Mouse (Mus musculus): ENCODE results near the gene Pcgf5. TPM values are rescaled to one million over a fixed set of nuclear protein-coding genes. Genes with fewer than 3 reads are reported as not detected.

Pcgf5 gene
- polyA plus RNA-seq, 1 experiment = 12.3 TPM

DNA sequence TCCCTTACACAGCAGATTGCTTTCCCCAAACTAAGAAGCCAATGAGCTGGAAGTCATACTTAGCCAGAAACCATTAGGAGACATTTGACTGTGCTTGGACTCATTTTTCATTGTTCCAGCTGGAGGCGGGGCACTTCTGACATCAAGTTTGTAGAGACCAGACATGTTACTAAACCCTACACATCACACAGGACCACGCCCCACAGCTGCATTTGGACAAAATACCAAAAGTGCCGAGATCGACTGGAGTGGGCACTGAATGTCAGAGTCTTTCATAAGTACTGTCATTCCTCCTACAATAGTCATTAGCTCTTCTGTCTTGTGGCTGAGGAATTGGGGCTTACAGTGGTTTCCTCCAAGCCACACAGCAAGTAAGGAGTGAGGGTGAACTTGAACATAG, 148.4 kb downstream of the Pcgf5 start:
- no peak overlapping the region for H3K4me3 ChIP-seq (replicated peaks; ENCODE audit: insufficient read depth, low read depth, low read length)
- H3K27me3 ChIP-seq (ENCODE audit: control insufficient read depth, insufficient read depth, low read length) = no peaks in the 10 kb centered on the region
- H3K4me1 ChIP-seq (ENCODE audit: control insufficient read depth, insufficient read depth, low read length) = peaks cover 11% of the 10 kb centered on the region; the same call in 1 of the 2 replicates
- 59% methylated on average over 4 of the region's 4 CpGs for WGBS
- DNase-seq = no peak
- no peak for TF ChIP-seq POLR2A (IDR thresholded peaks at IDR 0.05; ENCODE audit: borderline replicate concordance, insufficient read depth, low read length)
- TF ChIP-seq CTCF (IDR thresholded peaks at IDR 0.05; ENCODE audit: borderline replicate concordance, insufficient read depth, low read depth, low read length) = no peak
- no peak overlapping the region for H3K27ac ChIP-seq (ENCODE audit: insufficient read depth, low read length)

DNA sequence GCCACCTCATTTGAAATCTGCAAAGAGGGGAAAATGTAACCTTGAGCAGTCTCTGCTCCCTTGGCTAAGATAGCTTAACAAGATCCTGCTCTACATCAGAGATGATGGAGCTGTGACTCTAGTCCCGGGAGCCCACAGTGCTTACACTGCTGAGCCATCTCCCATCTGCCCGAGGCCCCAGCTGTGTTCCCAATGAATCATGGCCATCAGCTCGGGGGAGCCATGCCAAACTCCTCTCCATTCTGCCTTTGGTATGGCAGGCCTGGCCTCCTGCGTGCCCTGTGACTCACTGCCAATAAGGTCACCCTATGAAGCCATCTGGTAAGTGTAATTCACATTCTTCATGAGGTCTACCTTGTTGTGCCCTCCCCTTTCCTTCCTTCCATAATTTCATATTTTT, 149.0 kb downstream of the Pcgf5 start:
- Histone ChIP-seq H3K27me3 (ENCODE audit: control insufficient read depth, insufficient read depth, low read length) (no peaks in the 10 kb centered on the region), H3K4me1 (ENCODE audit: control insufficient read depth, insufficient read depth, low read length) (peaks cover 11% of the 10 kb centered on the region; the same call in 1 of the 2 replicates), H3K27ac (ENCODE audit: insufficient read depth, low read length) (no peak overlapping the region), H3K4me3 (replicated peaks; ENCODE audit: insufficient read depth, low read depth, low read length) (no peak overlapping the region)
- 10% methylated on average over 4 of the region's 4 CpGs for WGBS
- TF ChIP-seq CTCF (IDR thresholded peaks at IDR 0.05; ENCODE audit: borderline replicate concordance, insufficient read depth, low read depth, low read length) (no peak), POLR2A (IDR thresholded peaks at IDR 0.05; ENCODE audit: borderline replicate concordance, insufficient read depth, low read length) (no peak)
- peak; percentile 63 to 81 for DNase-seq

DNA sequence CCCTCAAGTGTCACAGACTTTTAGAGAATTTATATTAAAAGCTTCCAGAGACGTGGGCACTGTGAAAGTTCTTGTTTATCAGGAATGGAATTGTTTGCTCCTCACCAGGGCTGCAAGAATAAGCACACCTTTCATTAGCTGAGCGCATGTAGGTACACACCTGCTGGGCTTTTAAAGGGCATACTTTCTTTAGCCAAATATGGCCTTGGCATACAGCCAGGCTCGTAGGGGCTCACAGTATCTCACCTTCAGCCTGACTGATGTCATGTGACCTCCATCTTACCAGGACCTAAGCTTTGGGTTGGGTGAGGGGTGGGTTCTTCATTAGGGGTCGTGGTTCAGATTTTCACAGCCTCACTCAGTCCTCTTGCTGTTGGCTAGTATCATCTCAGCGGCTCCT, 149.6 kb downstream of the Pcgf5 start:
- DNase-seq = peak; percentile 23 to 58
- TF ChIP-seq CTCF (IDR thresholded peaks at IDR 0.05; ENCODE audit: borderline replicate concordance, insufficient read depth, low read depth, low read length) = no peak
- TF ChIP-seq POLR2A (IDR thresholded peaks at IDR 0.05; ENCODE audit: borderline replicate concordance, insufficient read depth, low read length) = no peak
- Histone ChIP-seq H3K4me3 (replicated peaks; ENCODE audit: insufficient read depth, low read depth, low read length) (no peak overlapping the region), H3K4me1 (ENCODE audit: control insufficient read depth, insufficient read depth, low read length) (peaks cover 11% of the 10 kb centered on the region; the same call in 1 of the 2 replicates), H3K27ac (ENCODE audit: insufficient read depth, low read length) (no peak overlapping the region), H3K27me3 (ENCODE audit: control insufficient read depth, insufficient read depth, low read length) (no peaks in the 10 kb centered on the region)
- 34% methylated on average over 5 of the region's 5 CpGs for WGBS

DNA sequence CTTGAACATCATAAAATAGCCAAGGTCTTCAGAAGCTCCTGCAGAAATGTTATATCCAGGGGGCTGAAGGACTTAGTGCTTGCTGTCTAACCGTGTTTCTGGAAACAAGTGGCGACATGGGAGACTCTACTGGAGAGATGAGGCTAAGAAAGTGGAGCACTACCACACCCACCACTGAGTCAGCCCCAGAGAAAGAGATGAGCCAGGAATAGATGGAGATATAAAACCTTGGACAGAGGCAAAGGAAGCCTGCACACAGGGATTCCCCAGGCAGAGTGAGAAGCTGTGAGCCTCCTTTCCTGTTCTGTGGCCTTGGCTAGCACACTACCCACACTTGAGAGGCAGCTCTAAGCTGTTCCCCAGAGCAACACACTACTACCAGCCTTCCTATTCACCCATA, 156.6 kb downstream of the Pcgf5 start:
- no peak overlapping the region for H3K27ac ChIP-seq (ENCODE audit: insufficient read depth, low read length)
- no peaks in the 10 kb centered on the region for H3K27me3 ChIP-seq (ENCODE audit: control insufficient read depth, insufficient read depth, low read length)
- WGBS = 92% methylated on average over 2 of the region's 2 CpGs
- H3K4me1 ChIP-seq (ENCODE audit: control insufficient read depth, insufficient read depth, low read length) = no peaks in the 10 kb centered on the region
- DNase-seq = no peak
- TF ChIP-seq POLR2A (IDR thresholded peaks at IDR 0.05; ENCODE audit: borderline replicate concordance, insufficient read depth, low read length) (no peak), CTCF (IDR thresholded peaks at IDR 0.05; ENCODE audit: borderline replicate concordance, insufficient read depth, low read depth, low read length) (no peak)
- H3K4me3 ChIP-seq (replicated peaks; ENCODE audit: insufficient read depth, low read depth, low read length) = no peak overlapping the region

Other genes starting within 250 kb of the Pcgf5 start
- 0.05 and 0.07 TPM in 2 replicates for gene Ankrd1, start 228.2 kb upstream of the Pcgf5 start, polyA plus RNA-seq (2012; rRNA removed)
- gene Hectd2, start 206.3 kb downstream of the Pcgf5 start, polyA plus RNA-seq (2012; rRNA removed) = 8.6 and 10.1 TPM in 2 replicates

All from cerebellum, adult 2 months (tissue).